Mouse (Mus musculus): ENCODE results near the gene Spib. TPM values are rescaled to one million over a fixed set of nuclear protein-coding genes. Genes with fewer than 3 reads are reported as not detected.

Spib gene
- polyA plus RNA-seq, 2 experiments: 0.11 to 0.16 TPM

DNA sequence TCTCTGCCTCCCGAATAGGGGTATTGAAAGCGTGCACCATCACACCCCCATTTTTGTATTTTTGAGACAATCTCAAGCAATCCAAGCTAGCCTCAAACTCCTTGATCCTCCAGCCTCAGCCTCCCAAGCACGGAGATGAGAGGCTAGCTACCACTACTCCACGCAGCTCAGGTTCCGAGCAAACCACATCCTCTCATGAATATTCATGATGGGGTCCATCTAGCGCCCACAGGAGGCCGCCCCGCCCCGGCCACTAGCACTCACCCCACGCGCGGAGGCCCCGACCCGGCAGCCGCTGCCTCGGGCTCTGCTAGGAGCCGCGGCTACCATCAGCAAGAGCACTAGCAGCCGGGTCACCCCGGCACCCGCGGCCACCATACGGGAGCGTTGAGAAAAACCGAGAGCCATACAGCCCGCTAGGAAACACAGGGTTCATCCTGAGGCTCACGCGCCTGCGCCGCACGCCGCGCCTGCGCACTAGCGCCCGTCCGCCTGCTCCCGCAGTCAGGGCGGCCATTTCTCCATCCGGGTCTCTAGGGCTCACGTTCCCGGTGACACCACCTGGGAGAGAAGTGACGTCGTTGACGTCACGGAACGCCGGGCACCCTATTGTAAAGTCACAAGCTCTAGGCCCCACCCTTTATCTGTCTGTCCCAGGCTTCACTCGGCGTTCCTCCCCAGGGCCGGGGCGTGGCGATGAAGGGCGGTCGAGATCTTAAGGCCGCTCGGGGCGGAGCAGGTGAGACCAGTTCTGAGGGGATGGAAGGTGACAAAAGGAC is 35.7 kb downstream of the Spib start, which contains the start of the genes Emc10 and Fam71e1:
Emc10 (minus strand) TSS at position 538 of the 779 bp plus-strand sequence.
Fam71e1 (plus strand) TSS at position 590 of the 779 bp plus-strand sequence.
- H3K4me3 ChIP-seq (ENCODE audit: insufficient read depth in 1 of 2, low read depth in 2 of 2, low read length in 2 of 2): peak within 1 kb of the TSS; percentile 69 to 77
- H3K27me3 ChIP-seq (ENCODE audit: control insufficient read depth, insufficient read depth, low read length): no peaks in the 10 kb centered on the region
- H3K9ac ChIP-seq (replicated peaks): peak within 1 kb of the TSS; percentile 77
- H3K4me1 ChIP-seq (replicated peaks; ENCODE audit: control insufficient read depth in 2 of 2, insufficient read depth in 2 of 2, low read length in 1 of 2): peaks cover 22 to 32% of the 10 kb centered on the region in 2 experiments
- TF ChIP-seq EP300 (IDR thresholded peaks at IDR 0.05; ENCODE audit: low read depth) (peak; percentile 73), CTCF (IDR thresholded peaks at IDR 0.05; ENCODE audit: low read depth) (no peak)
- WGBS (ENCODE audit: insufficient replicate concordance): under 1% methylated on average over 58 of the region's 58 CpGs
- H3K4me2 ChIP-seq (ENCODE audit: low read depth): peak within 1 kb of the TSS; percentile 79
- DNase-seq (ENCODE audit: low read depth in 3 of 3, low spot score in 3 of 3) (peak; percentile 99 to 100 (median 100)), ATAC-seq (ENCODE audit: insufficient read depth) (peak; percentile 96)
- peak within 1 kb of the TSS; percentile 75 for H3K27ac ChIP-seq
- no peaks in the 10 kb centered on the region for H3K9me3 ChIP-seq (ENCODE audit: control insufficient read depth, low read length)
- peaks cover 3% of the 10 kb centered on the region; the same call in 1 of the 2 replicates for H3K36me3 ChIP-seq (replicated peaks; ENCODE audit: control insufficient read depth, insufficient read depth, low read depth)

DNA sequence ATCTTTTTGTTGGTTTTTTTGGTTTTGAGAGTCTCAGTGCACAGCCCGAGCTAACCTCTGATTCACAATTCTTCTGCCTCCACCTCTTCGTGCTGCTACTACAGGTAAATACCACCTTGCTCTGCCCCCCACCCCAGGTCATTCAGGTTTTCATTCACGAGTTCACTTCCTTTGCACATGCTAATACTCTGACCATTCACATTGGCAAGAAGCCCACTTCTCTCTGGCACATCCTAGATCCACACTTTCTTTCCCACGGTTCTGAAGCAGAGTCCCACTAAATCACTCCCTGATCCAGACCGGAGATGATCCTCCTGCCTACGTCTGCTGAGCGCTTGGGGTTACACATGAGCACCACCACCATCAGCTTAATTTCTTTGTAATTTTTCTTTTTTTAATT is 36.8 kb downstream of the Spib start:
- DNase-seq (ENCODE audit: low read depth in 3 of 3, low spot score in 3 of 3) (no peak), ATAC-seq (ENCODE audit: insufficient read depth) (no peak)
- no peak overlapping the region for H3K27ac ChIP-seq
- H3K27me3 ChIP-seq (ENCODE audit: control insufficient read depth, insufficient read depth, low read length): no peaks in the 10 kb centered on the region
- H3K4me2 ChIP-seq (ENCODE audit: low read depth): peak overlapping the region; percentile 79
- TF ChIP-seq EP300 (IDR thresholded peaks at IDR 0.05; ENCODE audit: low read depth) (no peak), CTCF (IDR thresholded peaks at IDR 0.05; ENCODE audit: low read depth) (no peak)
- 82% methylated on average over 7 of the region's 7 CpGs for WGBS (ENCODE audit: insufficient replicate concordance)
- peak overlapping the region; percentile 77 for H3K9ac ChIP-seq (replicated peaks)
- H3K9me3 ChIP-seq (ENCODE audit: control insufficient read depth, low read length): no peaks in the 10 kb centered on the region
- H3K4me1 ChIP-seq (replicated peaks; ENCODE audit: control insufficient read depth in 2 of 2, insufficient read depth in 2 of 2, low read length in 1 of 2): peaks cover 22 to 32% of the 10 kb centered on the region in 2 experiments
- H3K4me3 ChIP-seq (ENCODE audit: insufficient read depth in 1 of 2, low read depth in 2 of 2, low read length in 2 of 2): peak overlapping the region; percentile 69 to 77; a peak in 3 of 4 replicates
- peaks cover 3% of the 10 kb centered on the region; the same call in 1 of the 2 replicates for H3K36me3 ChIP-seq (replicated peaks; ENCODE audit: control insufficient read depth, insufficient read depth, low read depth)

DNA sequence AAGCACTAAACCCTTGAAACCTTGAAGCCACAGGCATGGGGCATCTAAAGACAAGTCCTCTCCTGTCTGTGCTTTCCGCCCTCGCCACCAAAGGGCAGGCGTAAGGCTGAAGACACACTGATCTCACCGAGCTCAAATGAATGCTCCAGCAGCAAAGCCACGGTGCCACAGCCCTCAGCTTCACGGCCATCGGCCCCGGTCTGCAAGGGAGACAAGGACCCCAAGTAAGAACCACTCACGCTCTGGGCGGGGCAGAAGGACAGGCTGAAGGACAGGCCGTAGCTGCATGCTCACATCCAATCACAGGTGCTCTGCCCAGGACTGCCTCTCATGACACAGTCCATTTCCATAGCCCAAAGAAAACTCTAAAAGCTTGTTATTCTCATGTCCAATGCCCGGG is 37.2 kb downstream of the Spib start:
- DNase-seq (ENCODE audit: low read depth in 3 of 3, low spot score in 3 of 3): no peak
- peak overlapping the region; percentile 79 for H3K4me2 ChIP-seq (ENCODE audit: low read depth)
- peaks cover 22 to 32% of the 10 kb centered on the region in 2 experiments for H3K4me1 ChIP-seq (replicated peaks; ENCODE audit: control insufficient read depth in 2 of 2, insufficient read depth in 2 of 2, low read length in 1 of 2)
- no peak overlapping the region for H3K4me3 ChIP-seq (ENCODE audit: insufficient read depth in 1 of 2, low read depth in 2 of 2, low read length in 2 of 2)
- no peaks in the 10 kb centered on the region for H3K9me3 ChIP-seq (ENCODE audit: control insufficient read depth, low read length)
- no peak for TF ChIP-seq CTCF (IDR thresholded peaks at IDR 0.05; ENCODE audit: low read depth)
- TF ChIP-seq EP300 (IDR thresholded peaks at IDR 0.05; ENCODE audit: low read depth): no peak
- WGBS (ENCODE audit: insufficient replicate concordance): 85% methylated on average over 12 of the region's 12 CpGs
- H3K27ac ChIP-seq: no peak overlapping the region
- no peak for ATAC-seq (ENCODE audit: insufficient read depth)
- H3K36me3 ChIP-seq (replicated peaks; ENCODE audit: control insufficient read depth, insufficient read depth, low read depth): peaks cover 7% of the 10 kb centered on the region; the same call in 1 of the 2 replicates
- 0 out of 2 replicates have a peak overlapping the region, but pooled peaks have one; percentile 9 for H3K9ac ChIP-seq (replicated peaks)
- H3K27me3 ChIP-seq (ENCODE audit: control insufficient read depth, insufficient read depth, low read length): no peaks in the 10 kb centered on the region

DNA sequence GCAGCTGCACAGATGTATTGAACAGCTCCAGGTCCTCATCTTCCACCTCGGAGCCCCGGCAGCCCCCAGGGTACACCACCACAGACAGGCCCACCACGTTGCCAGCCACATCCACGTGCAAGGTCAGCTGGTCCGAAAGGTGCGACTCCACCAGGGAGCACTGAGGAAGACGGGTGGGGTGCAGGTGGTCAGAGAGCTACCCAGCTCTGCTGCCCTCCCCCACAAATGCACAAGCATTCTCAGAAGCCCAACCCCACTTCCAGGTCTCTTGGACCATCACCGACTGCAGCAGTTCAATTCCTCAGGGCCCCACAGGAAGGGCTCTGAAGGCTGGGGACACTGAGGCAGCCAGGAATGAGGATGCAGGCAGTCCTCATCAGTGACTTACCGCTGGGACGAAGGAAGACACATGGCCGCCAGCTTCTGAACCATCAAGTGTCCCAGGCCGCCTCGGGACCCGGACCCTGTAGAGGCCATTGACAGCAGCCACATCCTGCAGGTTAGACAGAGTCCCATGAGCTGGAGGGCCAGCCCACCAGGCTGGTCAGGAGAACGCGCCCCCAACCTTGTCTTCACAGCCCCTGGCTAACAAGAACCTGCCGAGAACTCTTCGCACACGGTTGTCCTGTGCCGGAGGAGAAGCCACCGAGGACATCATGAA is 39.6 kb downstream of the Spib start:
- peaks cover 7% of the 10 kb centered on the region; the same call in 1 of the 2 replicates for H3K36me3 ChIP-seq (replicated peaks; ENCODE audit: control insufficient read depth, insufficient read depth, low read depth)
- 90% methylated on average over 21 of the region's 21 CpGs for WGBS (ENCODE audit: insufficient replicate concordance)
- DNase-seq (ENCODE audit: low read depth in 3 of 3, low spot score in 3 of 3): no peak

DNA sequence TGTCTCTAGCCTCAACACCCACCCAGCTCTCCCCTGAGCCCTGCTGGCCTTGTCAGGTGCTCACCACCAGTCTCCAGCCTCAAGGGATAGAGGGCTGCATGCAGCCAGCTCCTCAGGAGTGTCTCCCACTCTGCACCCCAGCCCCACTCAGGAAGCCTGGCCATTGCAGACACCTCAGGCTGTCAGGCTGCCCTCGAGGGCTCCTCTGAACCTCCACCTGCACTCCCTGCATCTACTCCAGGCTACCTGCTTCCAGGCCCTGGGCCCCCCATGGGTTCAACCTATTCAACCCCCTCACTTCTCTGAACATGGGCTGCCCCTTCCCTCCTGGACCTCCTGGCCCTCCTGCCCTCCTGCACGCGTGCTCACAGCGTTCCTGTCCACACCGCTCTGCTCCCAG is 40.5 kb downstream of the Spib start:
- H3K27me3 ChIP-seq (ENCODE audit: control insufficient read depth, insufficient read depth, low read length): no peaks in the 10 kb centered on the region
- 95% methylated on average over 5 of the region's 5 CpGs for WGBS (ENCODE audit: insufficient replicate concordance)
- ATAC-seq (ENCODE audit: insufficient read depth): no peak

More for the DNA sequence above, 39.6 kb downstream of the Spib start:
- Histone ChIP-seq H3K27me3 (ENCODE audit: control insufficient read depth, insufficient read depth, low read length) (no peaks in the 10 kb centered on the region), H3K27ac (no peak overlapping the region), H3K9ac (replicated peaks) (no peak overlapping the region), H3K4me3 (ENCODE audit: insufficient read depth in 1 of 2, low read depth in 2 of 2, low read length in 2 of 2) (no peak overlapping the region), H3K9me3 (ENCODE audit: control insufficient read depth, low read length) (no peaks in the 10 kb centered on the region), H3K4me2 (ENCODE audit: low read depth) (no peak overlapping the region), H3K4me1 (replicated peaks; ENCODE audit: control insufficient read depth in 2 of 2, insufficient read depth in 2 of 2, low read length in 1 of 2) (peaks cover 17 to 18% of the 10 kb centered on the region in 2 experiments)
- ATAC-seq (ENCODE audit: insufficient read depth): no peak
- TF ChIP-seq CTCF (IDR thresholded peaks at IDR 0.05; ENCODE audit: low read depth) (no peak), EP300 (IDR thresholded peaks at IDR 0.05; ENCODE audit: low read depth) (no peak)

More for the DNA sequence above, 40.5 kb downstream of the Spib start:
- TF ChIP-seq EP300 (IDR thresholded peaks at IDR 0.05; ENCODE audit: low read depth) (no peak), CTCF (IDR thresholded peaks at IDR 0.05; ENCODE audit: low read depth) (no peak)
- Histone ChIP-seq H3K9ac (replicated peaks) (no peak overlapping the region), H3K4me1 (replicated peaks; ENCODE audit: control insufficient read depth in 2 of 2, insufficient read depth in 2 of 2, low read length in 1 of 2) (peaks cover 13% of the 10 kb centered on the region in 2 experiments), H3K36me3 (replicated peaks; ENCODE audit: control insufficient read depth, insufficient read depth, low read depth) (peaks cover 7% of the 10 kb centered on the region; the same call in 1 of the 2 replicates), H3K9me3 (ENCODE audit: control insufficient read depth, low read length) (no peaks in the 10 kb centered on the region), H3K4me2 (ENCODE audit: low read depth) (no peak overlapping the region), H3K27ac (no peak overlapping the region), H3K4me3 (ENCODE audit: insufficient read depth in 1 of 2, low read depth in 2 of 2, low read length in 2 of 2) (no peak overlapping the region)
- no peak for DNase-seq (ENCODE audit: low read depth in 3 of 3, low spot score in 3 of 3)
